Comparison of ENCODE assay signal across 10 mouse cellular contexts in the genomic region with DNA sequence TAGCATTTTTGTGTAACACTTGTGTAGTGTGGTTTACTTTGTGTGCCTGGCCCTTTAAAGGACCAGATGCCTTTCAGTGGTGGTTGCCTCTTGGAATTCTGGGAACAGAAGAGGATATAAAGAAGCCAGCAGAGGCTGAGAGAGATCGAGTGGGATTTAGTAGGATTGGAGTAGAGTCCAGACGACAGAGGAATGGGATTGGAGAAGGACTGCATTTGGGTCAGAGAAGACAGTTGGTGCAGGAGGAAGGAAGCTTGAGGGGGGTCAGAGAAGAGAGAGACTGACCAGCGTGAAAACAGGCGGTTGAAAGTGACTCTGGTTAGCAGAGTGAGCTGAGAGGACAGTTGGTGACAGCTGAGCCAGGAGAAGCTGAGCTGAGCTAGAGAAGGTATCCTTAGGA.
DNase-seq lines count a peak whose midpoint lies in the region; ATAC-seq lines count a peak whose summit lies in the region.
"Had no signal": no experiment of that assay in that cellular context is flagged by ENCODE, and none has a peak within 500 bp of the region (broad histone marks: within the 10 kb centered on the region; RNA-seq: fewer than 3 reads in every experiment).

No protein-coding gene starts in this region.

- peaks cover 41% of the 10 kb centered on the region for H3K4me1 ChIP-seq in embryonic facial prominence, embryonic 13.5 days
- peaks cover 50% of the 10 kb centered on the region for H3K4me1 ChIP-seq in embryonic facial prominence, embryonic 10.5 days
- H3K4me1 ChIP-seq in lung, embryonic 15.5 days = peaks cover 17% of the 10 kb centered on the region
- H3K4me1 ChIP-seq in limb, embryonic 12.5 days (replicated peaks) = peaks cover 36% of the 10 kb centered on the region

- H3K27me3 ChIP-seq in embryonic facial prominence, embryonic 13.5 days = no peaks in the 10 kb centered on the region
- H3K27me3 ChIP-seq in embryonic facial prominence, embryonic 10.5 days (replicated peaks; ENCODE audit: low read depth, poor library complexity, severe bottlenecking) = no peaks in the 10 kb centered on the region
- H3K27me3 ChIP-seq in lung, embryonic 15.5 days = no peaks in the 10 kb centered on the region
- no peaks in the 10 kb centered on the region for H3K27me3 ChIP-seq in limb, embryonic 12.5 days
- H3K27me3 ChIP-seq: liver, embryonic 13.5 days had no signal

- ATAC-seq in embryonic facial prominence, embryonic 13.5 days (ENCODE audit: insufficient number of reproducible peaks, insufficient read depth, low FRiP score, low TSS enrichment, low read depth) = no peak
- ATAC-seq in lung, embryonic 15.5 days (ENCODE audit: borderline replicate concordance, extremely low read depth, low FRiP score, low TSS enrichment) = no peak
- no peak for ATAC-seq in limb, embryonic 12.5 days (ENCODE audit: insufficient number of reproducible peaks, insufficient read depth, low FRiP score, low TSS enrichment, low read depth)

- no peak overlapping the region for H3K27ac ChIP-seq in embryonic facial prominence, embryonic 13.5 days
- no peak overlapping the region; the same call in 1 of the 2 replicates for H3K27ac ChIP-seq in embryonic facial prominence, embryonic 10.5 days (replicated peaks)
- peak overlapping the region; percentile 16; the same call in 1 of the 2 replicates for H3K27ac ChIP-seq in lung, embryonic 15.5 days
- H3K27ac ChIP-seq in limb, embryonic 12.5 days = no peak overlapping the region
- H3K27ac ChIP-seq: liver, embryonic 13.5 days had no signal

- H3K9me3 ChIP-seq in embryonic facial prominence, embryonic 13.5 days = no peaks in the 10 kb centered on the region
- no peaks in the 10 kb centered on the region for H3K9me3 ChIP-seq in embryonic facial prominence, embryonic 10.5 days
- no peaks in the 10 kb centered on the region for H3K9me3 ChIP-seq in lung, embryonic 15.5 days
- H3K9me3 ChIP-seq in limb, embryonic 12.5 days = no peaks in the 10 kb centered on the region
- H3K9me3 ChIP-seq: liver, embryonic 13.5 days had no signal

- no peak overlapping the region for H3K9ac ChIP-seq in embryonic facial prominence, embryonic 13.5 days
- H3K9ac ChIP-seq in lung, embryonic 15.5 days = no peak overlapping the region
- H3K9ac ChIP-seq in limb, embryonic 12.5 days (replicated peaks) = no peak overlapping the region
- H3K9ac ChIP-seq: liver, embryonic 13.5 days had no signal

- WGBS in embryonic facial prominence, embryonic 13.5 days = 32% methylated on average over 4 of the region's 4 CpGs
- 35% methylated on average over 4 of the region's 4 CpGs for WGBS in embryonic facial prominence, embryonic 10.5 days
- WGBS in lung, embryonic 15.5 days = 20% methylated on average over 4 of the region's 4 CpGs
- 33% methylated on average over 4 of the region's 4 CpGs for WGBS in limb, embryonic 12.5 days

- no peak overlapping the region for H3K4me3 ChIP-seq in embryonic facial prominence, embryonic 13.5 days
- H3K4me3 ChIP-seq in embryonic facial prominence, embryonic 10.5 days = no peak overlapping the region
- H3K4me3 ChIP-seq in lung, embryonic 15.5 days = no peak overlapping the region
- no peak overlapping the region for H3K4me3 ChIP-seq in limb, embryonic 12.5 days (replicated peaks)
- H3K4me3 ChIP-seq: liver, embryonic 13.5 days had no signal

- H3K36me3 ChIP-seq in embryonic facial prominence, embryonic 13.5 days = no peaks in the 10 kb centered on the region
- no peaks in the 10 kb centered on the region for H3K36me3 ChIP-seq in embryonic facial prominence, embryonic 10.5 days (replicated peaks)
- no peaks in the 10 kb centered on the region for H3K36me3 ChIP-seq in lung, embryonic 15.5 days
- no peaks in the 10 kb centered on the region for H3K36me3 ChIP-seq in limb, embryonic 12.5 days
- H3K36me3 ChIP-seq: liver, embryonic 13.5 days had no signal

- H3K4me2 ChIP-seq in embryonic facial prominence, embryonic 13.5 days = peak overlapping the region; percentile 12; the same call in 1 of the 2 replicates
- H3K4me2 ChIP-seq in lung, embryonic 15.5 days = peak overlapping the region; percentile 13; the same call in 1 of the 2 replicates
- peak overlapping the region; percentile 24; the same call in 1 of the 2 replicates for H3K4me2 ChIP-seq in limb, embryonic 12.5 days
- H3K4me2 ChIP-seq: liver, embryonic 13.5 days had no signal

- no peak for DNase-seq in embryonic facial prominence, embryonic 10.5 days (ENCODE audit: low spot score)
- no peak for DNase-seq in lung, adult 18-20 months
- peak; percentile 79 for DNase-seq in retina, postnatal 1 day
- no peak for DNase-seq in layer of hippocampus, adult 18-20 months (ENCODE audit: low spot score in 2 of 2)
- no peak for DNase-seq in right cerebral cortex, adult 18-20 months
- DNase-seq: liver, embryonic 13.5 days; right cerebral cortex, postnatal 25 days had no signal
